Mouse (Mus musculus) gonadal fat pad, adult 2 months (tissue): ENCODE data around the gene Nupr1. TPM values are rescaled to one million over a fixed set of nuclear protein-coding genes. Genes with fewer than 3 reads are reported as not detected.

ENCODE experiments used
- DNase-seq: peaks from one replicate; pipeline ENCODE4 v3.0.0-alpha.2; 2012; ENCODE audit warnings: low read depth
- polyA plus RNA-seq: library from polyadenylated mRNA; depleted of rRNA; stranded (reverse); fragments of >200 nt; gene quantifications from 2 replicates; pipeline ENCODE4 v1.2.3, GENCODE M21; 2012; rRNA removed

Nupr1 gene
- polyA plus RNA-seq = 49.9 and 55.5 TPM in 2 replicates

GRCm38 (mm10) chr7:126630824-126631518 is at the start of gene Nupr1:
TSS of gene Nupr1 (minus strand) at chr7:126630861.
- no peak for DNase-seq

GRCm38 (mm10) chr7:126679683-126680082 is 49.0 kb upstream of the Nupr1 start:
- no peak for DNase-seq

GRCm38 (mm10) chr7:126678545-126679341 is 48.1 kb upstream of the Nupr1 start:
- DNase-seq = no peak

- DNase-seq = no peak
Observed at GRCm38 (mm10) chr7:126676631-126677220, 46.1 kb upstream of the Nupr1 start.

- no peak for DNase-seq
Observed at GRCm38 (mm10) chr7:126676207-126676606, 45.5 kb upstream of the Nupr1 start, which contains the start of gene Sult1a1. TSS of gene Sult1a1 (minus strand) at chr7:126676432.

DNA sequence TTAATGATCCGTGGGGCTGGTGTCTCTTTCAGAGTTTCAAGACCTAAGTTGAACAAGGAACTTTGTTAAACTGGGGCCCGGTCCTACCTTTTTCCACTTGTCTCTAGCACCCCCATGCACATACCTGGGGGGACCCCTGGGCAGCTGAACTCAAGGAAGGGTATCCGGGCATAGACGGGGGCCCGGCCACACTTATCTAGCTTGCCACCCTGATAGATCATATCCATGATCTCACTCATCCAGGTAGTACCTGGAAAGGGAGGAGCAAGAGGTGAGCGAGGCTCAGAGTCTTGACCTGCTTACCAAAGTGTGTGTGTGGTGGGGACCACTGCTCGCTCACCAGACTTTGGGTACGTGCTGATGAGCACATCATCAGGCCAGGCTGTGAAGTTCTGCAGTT is 44.4 kb upstream of the Nupr1 start:
- no peak for DNase-seq

DNA sequence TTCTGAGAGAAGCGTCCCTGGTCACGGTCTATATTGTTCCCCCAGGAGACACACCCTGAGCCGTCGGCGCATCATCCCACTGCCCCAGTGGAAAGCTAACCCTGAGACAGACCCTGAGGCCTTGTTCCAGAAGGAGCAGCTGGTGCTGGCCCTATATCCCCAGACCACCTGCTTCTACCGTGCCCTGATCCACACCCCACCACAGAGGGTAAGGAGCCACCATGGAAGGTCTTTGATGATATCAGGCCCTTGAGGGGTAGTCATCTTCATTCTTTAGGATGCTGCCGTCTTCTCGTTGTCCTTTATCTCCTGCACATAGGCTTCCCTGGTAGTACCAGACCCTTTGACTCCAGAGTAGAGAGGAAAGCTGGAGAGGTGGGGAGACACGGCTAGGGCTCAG is 41.5 kb upstream of the Nupr1 start:
- DNase-seq = no peak

DNA sequence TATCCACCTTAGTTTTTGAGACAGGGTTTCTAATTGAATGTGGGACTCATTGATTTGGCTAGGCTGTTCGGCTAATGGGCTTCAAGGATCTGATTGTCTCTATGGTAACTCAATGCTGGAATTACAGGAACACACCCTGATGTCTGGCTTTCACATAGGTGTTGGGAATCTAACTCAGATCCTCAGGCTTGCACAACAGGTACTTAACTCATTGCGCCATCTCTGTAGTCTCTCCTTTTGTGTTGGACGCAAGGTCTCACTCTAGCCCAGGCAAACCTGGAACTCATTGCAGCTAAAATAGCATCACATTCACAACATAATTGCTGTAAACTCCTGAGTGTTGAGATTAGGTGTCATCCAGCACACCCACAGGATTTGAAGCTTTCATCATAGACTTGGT is 39.5 kb upstream of the Nupr1 start:
- DNase-seq = peak; percentile 44

DNA sequence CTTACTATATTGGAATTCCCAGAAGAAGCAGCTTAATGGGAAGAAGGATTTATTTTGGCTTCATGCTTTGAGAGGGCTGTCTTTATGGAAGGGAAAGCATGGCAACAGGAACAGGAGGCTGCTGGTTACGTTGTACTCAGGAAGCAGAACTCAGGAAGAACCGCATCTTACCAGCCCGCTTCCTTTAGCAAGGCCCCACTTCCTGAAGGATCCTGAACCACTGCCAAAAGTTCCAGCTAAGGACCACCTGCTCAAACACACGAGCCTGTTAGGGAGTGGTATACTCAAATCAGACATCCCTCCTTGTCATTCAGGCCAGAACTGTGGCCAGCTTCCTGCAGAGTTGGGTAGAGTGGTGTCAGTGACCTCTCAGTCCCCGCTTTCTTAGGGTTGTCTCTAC is 37.8 kb upstream of the Nupr1 start:
- DNase-seq = no peak

GRCm38 (mm10) chr7:126667495-126668090 is 36.9 kb upstream of the Nupr1 start:
- no peak for DNase-seq

DNA sequence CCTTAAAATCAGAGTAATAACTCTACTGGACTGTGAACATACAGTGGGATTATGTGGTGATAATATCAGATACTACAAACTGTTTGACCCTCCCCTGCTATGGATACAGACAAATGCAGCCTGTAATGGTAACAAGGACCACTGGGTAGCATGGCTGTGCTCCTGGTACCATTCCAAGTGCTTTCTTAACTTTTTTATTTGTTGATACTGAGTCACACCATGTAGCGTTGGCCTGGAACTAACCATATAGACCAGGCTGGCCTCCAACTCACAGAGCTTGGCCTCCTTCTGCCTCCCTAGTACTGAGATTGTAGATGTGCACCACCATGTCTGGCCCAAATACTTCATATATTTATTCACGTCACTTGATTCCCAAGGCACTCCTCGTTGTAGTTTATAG is 34.6 kb upstream of the Nupr1 start:
- DNase-seq = no peak

GRCm38 (mm10) chr7:126663646-126664045 is 33.0 kb upstream of the Nupr1 start:
- DNase-seq = no peak

DNA sequence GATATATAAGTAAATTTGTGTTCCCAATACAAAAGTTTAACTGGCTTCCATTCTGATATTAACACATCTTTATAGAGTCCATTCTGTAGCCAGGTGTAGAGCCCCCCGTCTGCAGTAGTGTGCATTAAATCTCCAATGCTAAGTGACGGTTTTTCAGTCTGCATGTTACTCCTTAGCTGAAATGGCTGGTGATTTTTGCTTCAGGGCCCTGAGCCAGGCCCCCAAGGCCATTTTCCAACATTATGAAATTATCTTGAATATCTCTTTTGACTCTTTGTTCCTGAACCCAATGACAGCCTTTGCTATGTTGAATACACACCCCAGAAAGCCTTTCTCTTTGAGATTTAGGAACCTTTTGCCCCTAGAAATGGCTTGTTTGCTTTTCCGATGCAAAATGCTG is 29.1 kb upstream of the Nupr1 start:
- DNase-seq = no peak

GRCm38 (mm10) chr7:126657522-126657921 is 26.9 kb upstream of the Nupr1 start:
- no peak for DNase-seq

DNA sequence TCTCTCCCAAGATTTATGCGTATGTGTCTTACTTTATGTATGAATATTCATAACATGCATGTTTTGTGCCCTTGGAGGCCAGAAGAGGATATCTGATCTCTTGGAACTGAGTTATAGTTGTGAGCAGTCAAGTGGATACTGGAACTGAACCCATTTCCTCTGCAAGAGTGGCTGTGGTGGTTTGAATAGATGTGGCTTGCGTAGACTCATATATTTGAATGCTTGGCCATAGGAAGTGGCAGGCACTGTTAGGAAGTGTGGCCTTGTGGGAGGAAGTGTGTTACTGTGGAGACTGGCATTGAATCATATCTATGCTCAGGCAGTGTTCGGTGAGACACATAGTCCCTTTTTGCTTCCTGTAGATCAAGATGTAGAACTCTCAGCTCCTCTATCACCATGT is 25.0 kb upstream of the Nupr1 start:
- no peak for DNase-seq

- DNase-seq = no peak
Observed at GRCm38 (mm10) chr7:126653991-126654390, 23.3 kb upstream of the Nupr1 start.

- DNase-seq = no peak
Observed at GRCm38 (mm10) chr7:126650852-126651251, 20.2 kb upstream of the Nupr1 start.

- DNase-seq = no peak
Observed at GRCm38 (mm10) chr7:126649231-126650051, 18.8 kb upstream of the Nupr1 start, which contains the start of gene Sgf29. TSS of gene Sgf29 (plus strand) at chr7:126649309.

DNA sequence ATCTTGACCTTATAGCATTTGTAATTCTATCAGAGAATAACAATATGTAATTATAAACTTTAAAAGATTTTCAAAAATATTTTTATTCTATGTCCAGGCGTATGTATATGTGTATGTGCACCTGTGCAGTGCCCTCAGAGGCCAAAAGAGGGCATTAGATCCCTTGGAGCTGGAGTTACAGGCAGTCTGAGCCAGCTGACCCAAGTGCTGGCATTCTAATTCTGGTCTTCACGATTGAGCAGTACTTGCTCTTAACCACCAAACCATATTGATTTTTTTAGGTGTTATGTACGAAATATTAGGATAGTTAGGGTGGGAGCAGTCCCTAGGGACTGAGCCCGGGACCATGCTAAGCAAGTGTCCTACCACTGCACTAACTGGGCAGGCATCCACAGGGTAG is 17.8 kb upstream of the Nupr1 start:
- DNase-seq = no peak

DNA sequence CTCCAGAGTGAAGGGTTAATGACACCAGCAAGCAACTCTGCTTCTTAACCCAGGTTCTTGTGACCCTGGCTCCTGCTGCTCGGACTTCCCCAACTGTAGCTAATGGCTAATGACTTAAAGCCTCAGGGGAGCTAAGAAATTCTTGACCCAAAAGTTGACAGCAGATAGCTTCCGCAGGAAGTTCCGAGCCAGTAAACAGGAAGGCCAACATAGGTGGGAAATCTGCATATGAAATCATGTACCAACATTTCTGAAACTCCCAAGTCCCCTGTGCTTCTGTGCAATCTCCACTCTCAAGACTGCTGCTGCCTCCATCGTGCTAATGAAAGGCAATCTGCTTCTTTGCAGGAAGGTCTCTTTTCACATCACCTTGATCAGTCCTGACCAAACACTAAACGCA is 15.0 kb upstream of the Nupr1 start:
- no peak for DNase-seq

GRCm38 (mm10) chr7:126644914-126645313 is 14.3 kb upstream of the Nupr1 start:
- DNase-seq = no peak
